Mouse (Mus musculus) midbrain, embryonic 14.5 days (tissue): Measurements from ENCODE around the gene Sars2. TPM values are rescaled to one million over a fixed set of nuclear protein-coding genes. Genes with fewer than 3 reads are reported as not detected.

Experiments used
- ATAC-seq: fragments of 200-750 bp; cut with Nextera tagmentation; 2 replicates; pipeline ENCODE4 v1.8.0; 2017; ENCODE audit warnings: moderate number of reproducible peaks, moderate library complexity; ENCODE audit not compliant: low FRiP score, low TSS enrichment
- DNase-seq: peaks from one replicate; pipeline ENCODE4 v3.0.0-alpha.2; 2015
- H3K27ac ChIP-seq: fragments of 300-500 bp; sonication (generic); replicated peaks from 2 replicates; pipeline ENCODE4 v1.5.1; 2014; ENCODE audit warnings: mild to moderate bottlenecking, low read depth, low read length, moderate library complexity
- H3K27me3 ChIP-seq: fragments of 300-500 bp; sonication (generic); 2 replicates; pipeline ENCODE4 v1.6.1; 2014; ENCODE audit warnings: low read length, control low read depth, mixed read lengths; ENCODE audit not compliant: control insufficient read depth, insufficient read depth
- H3K36me3 ChIP-seq: fragments of 300-500 bp; sonication (generic); 2 replicates; pipeline ENCODE4 v1.6.1; 2014; ENCODE audit warnings: low read length, control low read depth; ENCODE audit not compliant: control insufficient read depth, insufficient read depth
- H3K4me1 ChIP-seq: fragments of 300-500 bp; sonication (generic); 2 replicates; pipeline ENCODE4 v1.6.1; 2014; ENCODE audit warnings: mild to moderate bottlenecking, antibody characterized with exemption, low read length, control low read depth; ENCODE audit not compliant: control insufficient read depth, insufficient read depth
- H3K4me2 ChIP-seq: fragments of 300-500 bp; sonication (generic); 2 replicates; pipeline ENCODE4 v1.6.1; 2014; ENCODE audit warnings: mild to moderate bottlenecking, low read length, moderate library complexity
- H3K4me3 ChIP-seq: fragments of 300-500 bp; sonication (generic); replicated peaks from 2 replicates; pipeline ENCODE4 v1.5.1; 2014; ENCODE audit warnings: low read depth, low read length
- H3K9ac ChIP-seq: fragments of 300-500 bp; sonication (generic); replicated peaks from 2 replicates; pipeline ENCODE4 v1.6.1; 2014; ENCODE audit warnings: mild to moderate bottlenecking, low read length, moderate library complexity
- H3K9me3 ChIP-seq: fragments of 300-500 bp; sonication (generic); 2 replicates; pipeline ENCODE4 v1.6.1; 2016; ENCODE audit warnings: low read length, control low read depth, mixed read lengths; ENCODE audit not compliant: control insufficient read depth
- WGBS: fragments of 180-500 bp; shearing (Covaris S2); extraction: QIAGEN DNeasy Blood & Tissue Kit; methylation state at CpG from one replicate; pipeline ENCODE4 v1.1.7; 2014; 5-methylcytosine and 5-hydroxymethylcytosine counted together
- polyA plus RNA-seq: library from polyadenylated mRNA; unstranded; fragments of >200 nt; fragmentation: Nextera tagmentation; extraction: Ambion mirVana; gene quantifications from 2 replicates; pipeline ENCODE4 v1.2.1, GENCODE M21; 2014

Sars2 gene
- polyA plus RNA-seq, 1 experiment from 2014 or later = 16.8 TPM

DNA sequence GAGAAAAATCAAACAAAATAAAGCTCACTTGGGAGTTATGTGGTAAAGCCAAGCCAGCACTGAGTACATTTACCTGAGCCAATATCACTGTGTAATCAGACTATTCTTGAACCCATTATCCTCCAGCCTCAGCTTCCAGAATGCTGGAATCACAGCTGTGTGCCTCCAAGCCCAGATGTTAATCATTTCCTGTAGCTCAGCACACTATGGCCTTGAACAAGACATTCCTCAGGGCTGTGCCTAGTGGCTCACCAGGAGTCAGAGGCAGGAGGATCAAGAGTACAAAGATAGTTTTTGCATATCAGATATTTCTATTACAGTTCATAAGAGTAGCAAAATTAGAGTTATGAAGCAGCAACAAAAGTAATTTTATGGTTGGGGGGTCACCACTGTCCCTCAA is 49.9 kb downstream of the Sars2 start:
- DNase-seq = no peak
- no peak overlapping the region for H3K27ac ChIP-seq
- no peak for ATAC-seq
- no peak overlapping the region for H3K4me3 ChIP-seq
- H3K36me3 ChIP-seq = peaks cover 8% of the 10 kb centered on the region; the same call in 1 of the 2 replicates
- H3K9me3 ChIP-seq = no peaks in the 10 kb centered on the region
- H3K9ac ChIP-seq = no peak overlapping the region
- H3K27me3 ChIP-seq = no peaks in the 10 kb centered on the region
- H3K4me1 ChIP-seq = no peaks in the 10 kb centered on the region
- H3K4me2 ChIP-seq = no peak overlapping the region

DNA sequence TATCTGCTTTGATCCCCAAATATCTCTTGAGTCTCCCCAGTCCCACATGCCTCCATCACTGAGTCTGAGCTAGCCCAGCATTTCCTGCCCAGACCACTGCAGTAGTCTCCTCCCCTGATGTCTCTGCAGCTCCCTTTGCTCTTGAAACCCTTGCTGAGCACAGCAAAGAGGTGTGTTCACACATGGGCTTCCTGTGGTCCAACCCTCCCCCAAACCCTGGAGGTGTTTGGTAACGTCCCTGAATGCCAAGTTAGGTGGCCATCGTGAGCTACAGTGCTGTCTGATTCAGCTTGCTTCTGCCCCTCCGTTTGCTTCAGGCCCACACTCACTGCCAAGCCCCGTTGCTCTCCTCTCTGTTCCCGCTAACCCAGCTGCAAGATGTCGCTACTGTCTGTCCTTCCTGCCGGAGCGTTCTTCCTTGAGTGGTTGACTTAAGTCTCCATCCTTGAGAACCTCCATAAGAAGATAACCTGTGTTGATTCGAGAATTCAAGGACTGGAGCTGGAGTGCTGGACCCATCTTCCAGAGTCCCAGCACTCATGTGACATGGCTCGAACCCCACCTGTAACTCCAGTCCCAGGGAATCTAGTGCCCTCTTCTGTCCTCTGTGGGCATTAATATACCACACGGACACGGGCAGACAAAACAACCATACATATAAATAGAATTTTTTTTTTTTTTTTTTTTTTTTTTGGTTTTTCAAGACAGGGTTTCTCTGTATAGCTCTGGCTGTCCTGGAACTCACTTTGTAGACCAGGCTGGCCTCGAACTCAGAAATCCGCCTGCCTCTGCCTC is 50.8 kb downstream of the Sars2 start:
- peaks cover 5% of the 10 kb centered on the region; the same call in 1 of the 2 replicates for H3K36me3 ChIP-seq
- no peak for ATAC-seq
- H3K27ac ChIP-seq = no peak overlapping the region
- no peaks in the 10 kb centered on the region for H3K27me3 ChIP-seq
- DNase-seq = no peak
- H3K4me2 ChIP-seq = no peak overlapping the region
- H3K9me3 ChIP-seq = no peaks in the 10 kb centered on the region
- no peaks in the 10 kb centered on the region for H3K4me1 ChIP-seq
- no peak overlapping the region for H3K4me3 ChIP-seq
- 88% methylated on average over 12 of the region's 14 CpGs for WGBS
- no peak overlapping the region for H3K9ac ChIP-seq

DNA sequence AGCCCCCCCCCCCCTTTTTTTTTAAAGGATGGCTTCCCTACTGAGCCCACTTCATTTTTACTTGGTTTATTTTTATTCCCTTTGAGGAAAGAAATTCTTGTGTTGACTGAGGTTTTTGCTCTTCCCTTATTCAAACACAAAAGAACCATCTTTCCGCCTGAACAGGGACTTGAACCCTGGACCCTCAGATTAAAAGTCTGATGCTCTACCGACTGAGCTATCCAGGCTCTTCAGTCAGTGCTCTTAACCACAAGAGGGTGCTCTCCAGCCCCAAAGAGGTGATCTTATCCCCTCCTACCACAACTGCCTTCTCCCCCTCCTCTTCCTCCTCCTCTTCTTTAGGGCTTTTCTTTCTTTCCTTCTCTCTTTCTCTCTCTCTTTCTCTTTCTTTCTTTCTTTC is 52.0 kb downstream of the Sars2 start:
- Histone ChIP-seq H3K4me1 (no peaks in the 10 kb centered on the region), H3K36me3 (no peaks in the 10 kb centered on the region), H3K27ac (no peak overlapping the region), H3K27me3 (no peaks in the 10 kb centered on the region), H3K9ac (no peak overlapping the region), H3K4me2 (no peak overlapping the region), H3K9me3 (no peaks in the 10 kb centered on the region), H3K4me3 (no peak overlapping the region)
- 29% methylated on average over 2 of the region's 2 CpGs for WGBS
- DNase-seq = no peak
- no peak for ATAC-seq

DNA sequence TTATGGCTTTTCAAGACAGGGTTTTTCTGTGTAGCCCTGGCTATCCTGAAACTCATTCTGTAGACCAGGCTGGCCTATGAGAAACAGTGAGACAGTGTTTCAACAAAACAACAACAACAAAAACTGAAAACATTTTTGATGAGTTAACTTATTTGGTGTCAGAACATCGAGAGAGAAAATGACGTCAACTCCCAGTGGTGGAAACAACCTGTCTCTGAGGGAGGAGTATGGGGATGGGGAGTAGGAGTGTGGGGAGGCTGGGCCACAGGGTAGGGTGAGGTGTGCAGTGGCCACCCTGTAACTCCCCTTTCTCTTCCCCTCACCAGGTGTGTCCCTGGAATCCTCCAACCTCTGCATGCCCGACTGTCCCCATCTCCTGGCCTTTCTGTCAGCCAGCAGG is 52.7 kb downstream of the Sars2 start:
- Histone ChIP-seq H3K4me3 (no peak overlapping the region), H3K4me2 (no peak overlapping the region), H3K9ac (no peak overlapping the region), H3K27ac (no peak overlapping the region), H3K27me3 (no peaks in the 10 kb centered on the region), H3K36me3 (no peaks in the 10 kb centered on the region), H3K9me3 (no peaks in the 10 kb centered on the region), H3K4me1 (no peaks in the 10 kb centered on the region)
- ATAC-seq (no peak), DNase-seq (no peak)
- 85% methylated on average over 3 of the region's 3 CpGs for WGBS

DNA sequence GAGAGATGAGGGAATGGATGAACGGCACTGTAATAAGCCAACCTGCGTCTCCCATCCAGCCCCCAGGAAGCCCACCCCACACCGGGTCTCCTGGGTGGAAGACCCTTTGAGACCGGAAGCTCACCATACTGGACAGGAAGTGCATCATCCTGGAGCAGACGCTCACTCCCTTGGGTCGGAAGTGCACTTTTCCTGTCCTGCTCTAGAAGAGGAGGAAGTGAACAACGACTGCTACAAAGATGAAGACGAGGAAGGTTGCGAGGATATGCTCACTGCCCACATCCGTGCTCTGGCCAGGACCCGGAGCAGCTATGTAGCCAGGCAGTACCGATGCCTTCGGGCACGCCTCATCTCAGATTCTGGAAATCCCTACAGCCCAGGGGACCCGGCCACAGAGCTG is 54.0 kb downstream of the Sars2 start:
- Histone ChIP-seq H3K9me3 (no peaks in the 10 kb centered on the region), H3K4me1 (no peaks in the 10 kb centered on the region), H3K27me3 (no peaks in the 10 kb centered on the region), H3K9ac (no peak overlapping the region), H3K4me2 (no peak overlapping the region), H3K36me3 (no peaks in the 10 kb centered on the region), H3K27ac (no peak overlapping the region), H3K4me3 (no peak overlapping the region)
- DNase-seq = no peak
- WGBS = 86% methylated on average over 15 of the region's 15 CpGs
- ATAC-seq = no peak

DNA sequence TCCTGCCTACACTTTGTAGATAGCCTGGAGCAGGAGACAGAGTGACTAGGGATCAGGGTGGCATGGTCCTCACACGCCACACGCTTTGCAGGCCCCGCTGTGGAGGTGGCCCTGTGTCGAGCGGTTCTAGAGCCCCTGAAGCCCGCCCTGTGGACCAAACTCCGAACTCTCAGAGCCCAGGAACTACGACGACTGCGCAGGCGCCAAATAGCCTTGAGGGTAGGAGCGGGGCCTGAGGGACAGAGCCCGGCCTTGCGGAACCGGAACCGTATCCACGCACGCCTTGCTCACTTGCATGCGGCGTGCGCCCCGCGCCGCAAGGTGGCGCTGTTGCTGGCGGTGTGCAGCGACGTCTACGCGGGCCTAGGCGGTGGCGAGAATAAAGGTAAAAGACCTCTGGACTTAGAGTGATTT is 54.8 kb downstream of the Sars2 start:
- Histone ChIP-seq H3K9me3 (no peaks in the 10 kb centered on the region), H3K27ac (no peak overlapping the region), H3K27me3 (no peaks in the 10 kb centered on the region), H3K4me1 (no peaks in the 10 kb centered on the region), H3K36me3 (no peaks in the 10 kb centered on the region), H3K9ac (peak overlapping the region; percentile 14; the same call in 1 of the 2 replicates), H3K4me3 (0 out of 2 replicates have a peak overlapping the region, but pooled peaks have one; percentile 12), H3K4me2 (peak overlapping the region; percentile 45)
- DNase-seq (peak; percentile 84), ATAC-seq (peak; percentile 64)
- 14% methylated on average over 32 of the region's 32 CpGs for WGBS

DNA sequence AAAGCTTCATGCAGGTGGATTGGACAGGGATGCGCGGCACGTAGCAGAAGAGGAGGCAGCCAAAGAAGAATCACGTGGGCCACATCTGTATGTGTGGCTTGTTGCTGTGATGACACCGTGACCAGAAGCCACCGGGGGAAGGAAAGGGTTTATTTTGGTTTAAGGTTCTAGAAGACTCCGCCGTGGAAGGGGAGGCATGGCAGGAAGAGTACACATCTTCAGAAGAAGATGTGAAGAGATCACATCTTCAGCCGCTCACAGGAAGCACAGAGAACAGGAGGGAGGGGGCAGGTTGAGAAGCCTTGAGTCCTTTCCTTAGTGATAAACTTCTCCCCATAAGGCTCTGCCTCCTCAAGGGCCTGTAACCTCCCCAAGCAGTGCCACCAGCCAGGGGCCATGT is 58.2 kb downstream of the Sars2 start:
- Histone ChIP-seq H3K27me3 (no peaks in the 10 kb centered on the region), H3K4me2 (no peak overlapping the region), H3K36me3 (no peaks in the 10 kb centered on the region), H3K4me3 (no peak overlapping the region), H3K4me1 (no peaks in the 10 kb centered on the region), H3K9ac (no peak overlapping the region), H3K27ac (no peak overlapping the region), H3K9me3 (no peaks in the 10 kb centered on the region)
- ATAC-seq = no peak
- DNase-seq = no peak
- 95% methylated on average over 9 of the region's 9 CpGs for WGBS

DNA sequence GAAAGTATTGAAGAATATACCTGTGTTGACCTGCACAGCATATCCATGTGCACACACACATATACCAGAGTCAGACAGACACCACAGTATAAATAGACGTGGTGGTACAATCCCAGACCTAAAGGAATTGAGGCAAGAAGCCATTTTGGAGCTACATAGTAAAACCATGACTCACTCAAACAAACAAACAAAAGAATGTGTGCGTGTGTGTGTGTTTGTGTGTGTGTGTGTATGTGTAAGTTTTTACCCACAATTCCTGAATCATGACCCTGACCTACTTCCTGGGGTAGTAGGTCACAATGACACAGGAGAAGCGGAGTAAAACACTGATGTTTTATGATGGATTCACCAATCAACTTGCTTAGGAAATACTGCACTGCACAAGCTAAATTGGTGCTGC is 59.7 kb downstream of the Sars2 start:
- Histone ChIP-seq H3K9me3 (no peaks in the 10 kb centered on the region), H3K27me3 (no peaks in the 10 kb centered on the region), H3K36me3 (no peaks in the 10 kb centered on the region), H3K4me3 (no peak overlapping the region), H3K27ac (no peak overlapping the region), H3K4me1 (no peaks in the 10 kb centered on the region), H3K4me2 (no peak overlapping the region), H3K9ac (no peak overlapping the region)
- ATAC-seq = no peak
- WGBS = 90% methylated on average over 3 of the region's 3 CpGs
- DNase-seq = no peak
